ENCODE assay signal across 9 mouse cellular contexts in the genomic region with DNA sequence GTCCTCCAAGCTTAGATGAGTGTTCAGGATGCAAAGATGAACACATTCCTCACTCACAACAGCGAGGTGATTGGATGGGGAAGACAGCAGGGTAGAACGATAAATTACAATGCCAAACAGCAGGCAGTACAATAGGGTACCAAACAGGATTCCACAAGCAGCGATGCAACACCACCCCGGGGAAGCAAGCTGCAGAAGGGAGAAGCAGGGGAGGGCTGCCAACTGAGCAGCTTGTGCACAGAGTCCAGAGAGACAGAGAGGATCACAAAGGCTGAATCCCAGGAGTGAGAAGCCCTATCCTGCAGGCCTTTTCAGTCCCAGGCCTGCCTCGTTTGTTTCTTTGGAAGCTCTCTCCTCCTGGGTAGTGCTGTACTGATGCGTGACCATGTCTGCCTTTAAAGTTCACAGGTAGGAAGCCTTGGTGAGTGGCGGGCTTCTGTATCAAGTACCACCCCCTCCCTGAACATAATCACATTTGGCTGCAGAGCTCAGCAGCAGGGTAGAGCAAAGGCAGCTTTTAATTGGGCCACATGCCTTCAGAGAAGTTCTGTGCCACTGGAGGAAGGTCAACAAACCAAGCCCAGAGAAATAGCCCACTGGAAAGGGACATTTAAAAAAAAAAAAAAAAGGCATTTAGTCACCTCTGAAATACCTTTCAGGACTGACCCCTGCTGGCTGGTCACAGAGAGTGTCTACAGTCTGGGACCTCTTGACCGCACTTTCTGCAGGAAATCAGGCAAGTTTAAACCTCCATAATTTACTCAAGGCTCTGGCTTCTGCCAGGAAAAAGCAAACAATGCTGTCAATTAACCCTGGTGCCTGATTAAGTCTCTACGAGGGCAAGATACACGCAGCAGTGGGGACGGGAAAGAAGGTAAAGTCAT.
DNase-seq lines count a peak whose midpoint lies in the region; TF ChIP-seq lines count a peak whose summit lies in the region.
"Had no signal": no experiment of that assay in that cellular context is flagged by ENCODE, and none has a peak within 500 bp of the region (broad histone marks: within the 10 kb centered on the region; RNA-seq: fewer than 3 reads in every experiment).

No protein-coding gene starts in this region.

- H3K36me3 ChIP-seq in embryonic facial prominence, embryonic 10.5 days (replicated peaks), result no peaks in the 10 kb centered on the region; the same call in 1 of the 2 replicates

- peak; percentile 29 for DNase-seq in lung, postnatal 10 days
- DNase-seq in lung, adult 2 months, result no peak
- peak; percentile 53 for DNase-seq in embryonic facial prominence, embryonic 10.5 days (ENCODE audit: low spot score)
- peak; percentile 67 to 69 for DNase-seq in layer of hippocampus, adult 2 months (ENCODE audit: low spot score in 2 of 2)
- no peak for DNase-seq in gastrocnemius, postnatal 14 days
- no peak for DNase-seq in adrenal gland, postnatal 4 days (ENCODE audit: low spot score in 2 of 2)
- no peak for DNase-seq in spleen, adult 18-20 months

- H3K9me3 ChIP-seq in embryonic facial prominence, embryonic 10.5 days, result no peaks in the 10 kb centered on the region

- no peak for TF ChIP-seq CTCF in lung, adult 2 months (IDR thresholded peaks at IDR 0.05; ENCODE audit: insufficient read depth, low read length)
- no peak for TF ChIP-seq CTCF in layer of hippocampus, adult 2 months (conservative IDR thresholded peaks at IDR 0.05)
- TF ChIP-seq CTCF in olfactory bulb, adult 2 months (IDR thresholded peaks at IDR 0.05; ENCODE audit: insufficient read depth, low read depth, low read length), result no peak

- intact Hi-C loops in gastrocnemius, postnatal 14 days (cut with DNase I; ENCODE audit: low total_unique reads), result no loop called here

- TF ChIP-seq POLR2A in lung, adult 2 months (IDR thresholded peaks at IDR 0.05; ENCODE audit: borderline replicate concordance, extremely low read depth, low read depth, low read length), result no peak
- no peak for TF ChIP-seq POLR2A in olfactory bulb, adult 2 months (IDR thresholded peaks at IDR 0.05; ENCODE audit: insufficient read depth, low read depth, low read length)

- WGBS in lung, adult 2 months, result 52% methylated on average over 11 of the region's 11 CpGs
- 19% methylated on average over 11 of the region's 11 CpGs for WGBS in embryonic facial prominence, embryonic 10.5 days
- 44% methylated on average over 11 of the region's 11 CpGs for WGBS in olfactory bulb, adult 2 months

- H3K27ac ChIP-seq in embryonic facial prominence, embryonic 10.5 days (replicated peaks), result peak overlapping the region; percentile 80
- peak overlapping the region; percentile 89 for H3K27ac ChIP-seq in layer of hippocampus, adult 2 months
- peak overlapping the region; percentile 25; the same call in 1 of the 2 replicates for H3K27ac ChIP-seq in olfactory bulb, adult 2 months (ENCODE audit: insufficient read depth, low read depth, low read length)

- no peak overlapping the region for H3K4me3 ChIP-seq in lung, adult 2 months (replicated peaks; ENCODE audit: extremely low read depth, low read depth, low read length)
- H3K4me3 ChIP-seq in embryonic facial prominence, embryonic 10.5 days, result no peak overlapping the region
- H3K4me3 ChIP-seq in layer of hippocampus, adult 2 months, result no peak overlapping the region
- H3K4me3 ChIP-seq in olfactory bulb, adult 2 months (ENCODE audit: insufficient read depth, low read depth, low read length), result no peak overlapping the region
- H3K4me3 ChIP-seq: myocyte had no signal

- peaks cover 6% of the 10 kb centered on the region; the same call in 1 of the 2 replicates for H3K27me3 ChIP-seq in embryonic facial prominence, embryonic 10.5 days (replicated peaks; ENCODE audit: low read depth, poor library complexity, severe bottlenecking)

- no peaks in the 10 kb centered on the region for H3K4me1 ChIP-seq in lung, adult 2 months (ENCODE audit: control insufficient read depth, insufficient read depth, low read length)
- H3K4me1 ChIP-seq in embryonic facial prominence, embryonic 10.5 days, result peaks cover 91% of the 10 kb centered on the region
- H3K4me1 ChIP-seq in olfactory bulb, adult 2 months (ENCODE audit: control insufficient read depth, insufficient read depth, low read length), result peaks cover 17% of the 10 kb centered on the region

Comparison
In these comparisons a context has a peak if more than half of its experiments do, and no peak if none do; other contexts are left out.
1. DNase-seq: peak in lung, postnatal 10 days (single experiment), embryonic facial prominence, embryonic 10.5 days (single experiment) and layer of hippocampus, adult 2 months (2 of 2); none in lung, adult 2 months (single experiment), gastrocnemius, postnatal 14 days (single experiment), adrenal gland, postnatal 4 days (0 of 2) and spleen, adult 18-20 months (0 of 2).
2. H3K27ac ChIP-seq: peak in every context shown above with its lines; median percentile 89 in layer of hippocampus, adult 2 months; 80 in embryonic facial prominence, embryonic 10.5 days; 25 in olfactory bulb, adult 2 months.